Mouse (Mus musculus) thymus, postnatal 14 days (tissue): ENCODE data around the gene Arhgap15.

ENCODE experiments used
- DNase-seq: peaks from one replicate; pipeline ENCODE4 v3.0.0; 2021

The Arhgap15 gene

DNA sequence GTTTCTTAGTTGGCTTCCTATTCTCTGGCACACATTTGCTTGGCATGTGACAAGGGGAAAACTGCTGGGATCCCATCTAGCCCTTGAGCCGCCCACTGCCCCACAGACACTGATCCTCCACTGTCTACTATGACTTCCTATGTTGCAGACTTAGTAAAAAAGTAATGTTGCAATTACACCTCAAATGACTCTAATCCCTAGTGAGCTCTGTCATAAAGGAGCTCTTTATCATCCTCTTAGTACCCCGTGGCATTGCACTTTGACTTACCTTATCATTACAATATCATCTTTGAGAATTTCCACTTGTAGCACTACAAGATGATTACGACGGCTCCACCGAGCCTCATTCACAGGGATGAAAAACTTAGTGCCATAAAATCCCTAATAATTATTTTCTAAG lies 190.6 kb downstream of the Arhgap15 start:
- no peak for DNase-seq

DNA sequence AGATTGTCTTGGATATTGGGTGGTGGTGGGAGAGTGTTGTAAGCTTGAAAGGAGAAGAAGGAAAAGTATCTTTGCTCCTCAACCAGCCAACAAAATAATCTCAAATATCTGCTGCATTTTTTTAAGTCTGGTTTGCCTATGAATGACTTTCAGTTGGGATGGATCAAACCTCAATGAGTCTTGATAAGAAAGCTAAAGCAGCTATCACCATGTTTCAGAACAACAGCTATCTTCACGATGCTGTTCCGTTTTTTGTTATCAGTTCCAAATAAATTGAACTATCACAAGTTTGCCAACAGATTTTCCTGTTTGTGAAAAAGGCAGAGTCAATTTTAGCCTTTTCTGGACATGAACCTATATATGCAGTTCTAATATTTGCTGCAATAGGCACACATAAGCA lies 197.1 kb downstream of the Arhgap15 start:
- DNase-seq = no peak

DNA sequence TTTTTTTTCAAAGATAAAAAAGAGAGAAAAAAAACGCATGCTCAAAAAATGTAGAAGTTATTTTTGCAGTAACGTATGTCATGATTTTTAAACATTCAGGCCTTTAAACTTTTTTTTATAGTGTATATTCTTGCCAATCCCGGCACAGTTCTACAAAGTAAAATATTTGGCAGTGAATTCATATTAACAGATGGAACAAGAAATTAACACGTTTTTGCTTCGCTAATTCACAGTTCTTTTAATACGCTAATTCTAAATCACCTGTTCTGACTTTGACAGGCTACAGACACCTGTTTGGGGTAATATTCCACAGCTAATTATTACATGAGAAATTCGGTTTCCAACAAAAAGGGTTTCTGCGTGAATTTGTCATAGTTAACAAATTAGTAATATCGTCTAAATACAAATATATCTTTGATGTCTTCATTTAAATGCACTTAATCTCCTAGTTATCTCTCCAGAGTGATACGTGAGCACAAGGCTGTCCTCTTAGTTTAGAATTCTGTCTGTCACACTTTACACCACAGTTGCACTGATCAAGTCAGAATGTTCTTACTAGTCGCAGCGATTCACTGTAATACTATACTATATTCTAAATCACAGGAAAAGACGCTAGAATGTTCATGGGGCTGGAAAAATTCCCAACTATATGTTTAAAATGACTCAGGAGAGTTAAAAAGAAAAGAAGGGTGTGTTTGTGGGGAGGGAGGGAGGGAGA lies 201.3 kb downstream of the Arhgap15 start:
- no peak for DNase-seq

DNA sequence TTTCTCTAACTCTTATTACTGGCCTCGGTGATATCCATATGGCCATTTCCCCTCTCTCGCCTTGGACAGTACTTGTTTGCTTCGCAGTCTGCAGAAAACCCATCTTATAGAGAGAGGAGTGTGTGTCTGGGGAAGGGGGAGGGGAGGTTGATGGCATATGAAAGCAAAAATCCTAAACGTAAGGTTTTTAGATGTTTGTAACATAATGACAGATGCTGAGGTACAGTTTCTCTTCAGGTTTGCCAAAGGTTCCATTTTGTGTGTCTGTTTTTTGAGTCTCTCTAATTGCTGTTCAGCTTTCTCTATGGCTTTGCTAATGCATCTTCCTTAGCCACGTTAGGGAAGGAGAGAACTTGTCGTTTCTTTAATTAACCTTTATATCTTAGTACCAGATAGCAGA lies 202.1 kb downstream of the Arhgap15 start:
- DNase-seq = no peak

DNA sequence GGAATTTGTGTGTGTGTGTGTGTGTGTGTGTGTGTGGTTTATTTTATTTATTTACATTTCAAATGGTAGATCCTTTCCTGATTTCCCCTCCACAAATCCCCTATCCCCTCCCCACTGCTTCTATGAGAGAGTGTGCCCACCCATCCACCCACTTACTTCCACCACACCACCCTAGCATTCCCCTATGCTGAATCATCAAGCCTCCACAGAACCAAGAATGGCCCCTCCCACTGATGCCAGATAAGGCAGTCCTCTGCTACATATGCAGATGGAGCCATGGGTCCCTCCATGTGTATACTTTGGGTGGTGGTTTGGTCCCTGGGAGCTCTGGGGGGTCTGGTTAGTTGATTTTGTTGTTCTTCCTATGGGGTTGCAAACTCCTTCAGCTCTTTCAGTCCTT lies 210.6 kb downstream of the Arhgap15 start:
- DNase-seq = no peak

DNA sequence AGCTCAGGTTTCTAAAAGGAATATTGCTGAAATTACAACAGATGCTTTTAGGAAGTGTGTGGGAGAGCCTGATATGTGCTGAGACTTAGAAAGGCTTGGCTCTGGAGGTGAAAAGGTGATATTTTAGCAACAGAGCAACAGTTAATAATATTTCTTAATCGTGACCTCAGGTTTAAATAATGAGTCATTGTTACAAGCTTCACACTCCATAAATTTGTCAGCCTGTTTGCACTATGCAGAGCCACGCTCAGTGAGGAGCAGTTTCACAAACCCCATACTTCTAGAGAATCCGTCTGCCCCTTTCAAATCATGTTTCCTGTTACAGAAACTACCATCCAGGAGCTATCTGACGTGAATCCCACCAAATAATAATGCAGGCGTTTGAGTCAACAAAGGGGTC lies 213.8 kb downstream of the Arhgap15 start:
- no peak for DNase-seq

DNA sequence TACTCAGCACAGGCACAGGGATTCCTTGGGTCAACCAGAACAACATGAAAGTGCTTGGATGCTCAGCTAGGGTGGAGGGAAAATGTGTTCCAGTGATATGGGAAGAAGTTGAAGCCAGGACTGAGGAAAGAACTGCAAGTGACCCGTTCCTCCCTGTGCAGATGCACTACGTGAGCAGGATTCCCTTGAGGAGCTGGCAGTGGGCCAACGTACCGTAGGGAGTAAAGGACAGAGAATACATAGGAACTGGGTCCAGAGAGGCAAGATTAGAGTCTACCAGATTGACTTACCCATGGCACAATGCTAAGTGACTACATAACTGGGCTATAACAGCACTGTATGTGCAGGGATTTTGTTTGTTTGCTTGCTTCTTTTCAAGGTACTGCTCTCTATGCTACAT lies 220.0 kb downstream of the Arhgap15 start:
- DNase-seq = no peak

DNA sequence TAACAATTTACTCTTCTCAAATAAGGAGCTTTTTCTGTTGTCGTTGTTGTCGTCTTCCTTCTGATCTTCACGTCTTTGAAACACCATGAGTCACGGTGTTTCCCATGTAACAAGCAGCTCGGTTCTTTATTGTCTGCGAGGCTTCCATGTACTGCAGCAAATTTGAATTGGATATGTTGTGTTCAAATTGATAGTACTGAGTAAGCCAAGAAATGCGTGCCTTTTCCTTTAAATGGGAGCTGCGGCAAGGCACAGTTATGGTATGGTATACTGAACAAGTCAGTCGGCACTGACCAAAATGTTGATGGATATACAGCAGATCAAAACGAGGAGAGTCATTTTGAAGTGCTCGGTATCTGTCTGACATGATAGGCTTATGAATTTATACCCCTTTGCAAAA lies 229.1 kb downstream of the Arhgap15 start:
- DNase-seq = no peak

DNA sequence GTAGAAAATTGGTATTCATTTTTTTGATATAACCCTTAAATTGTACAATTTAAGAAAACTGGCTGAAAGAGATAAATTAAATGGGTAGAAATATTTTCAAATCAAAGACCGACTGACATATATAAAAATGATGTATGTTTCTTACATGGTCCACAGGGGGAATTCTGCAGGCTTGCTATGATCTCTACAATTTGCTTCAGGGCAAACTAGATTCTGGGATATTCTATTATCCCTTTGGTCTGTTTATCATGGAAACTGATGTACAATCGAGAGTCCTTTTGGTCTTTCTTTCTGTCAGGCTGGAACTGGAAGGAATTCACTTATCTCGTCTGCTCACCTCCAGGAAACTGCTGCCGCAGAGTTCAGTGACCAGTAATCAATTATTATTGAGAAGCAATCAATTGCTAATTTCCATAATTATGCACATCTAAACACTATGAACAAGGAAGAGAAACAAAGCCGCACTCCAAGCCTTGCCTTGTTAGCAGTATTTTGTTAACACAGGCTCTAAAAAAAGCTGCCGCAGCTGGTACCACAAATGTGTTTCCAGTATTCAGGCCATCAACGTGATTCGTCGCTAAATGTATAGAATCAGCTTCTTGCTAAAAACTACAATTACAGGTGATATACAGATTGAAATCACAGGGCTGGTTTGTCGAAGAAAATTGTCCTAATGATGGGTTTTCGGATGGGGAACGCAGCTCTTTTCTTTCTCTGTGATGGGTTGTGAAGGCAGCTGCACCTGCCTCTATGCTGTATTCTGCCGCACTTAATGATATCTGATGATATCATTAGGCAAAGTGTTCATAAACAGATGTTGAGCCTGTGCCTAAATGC lies 229.8 kb downstream of the Arhgap15 start:
- no peak for DNase-seq

DNA sequence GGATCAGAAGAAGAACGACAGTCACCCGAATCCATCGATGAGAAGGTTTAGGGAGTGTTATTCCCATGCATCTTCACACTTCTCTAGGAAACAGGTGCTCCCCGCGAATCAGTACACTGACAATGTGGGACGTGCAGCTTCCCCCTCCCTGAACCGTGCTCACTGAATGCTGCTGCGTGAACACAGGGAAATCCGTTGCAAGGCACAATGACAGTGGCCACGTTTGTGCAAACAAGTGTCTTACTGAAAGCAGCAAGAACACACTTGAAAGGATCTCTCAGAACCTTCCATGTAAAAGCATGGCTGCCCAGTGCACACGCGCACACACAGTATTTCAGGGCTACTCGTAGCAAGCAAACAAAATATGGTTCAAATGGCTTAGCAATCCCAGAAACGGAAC lies 237.4 kb downstream of the Arhgap15 start:
- no peak for DNase-seq

DNA sequence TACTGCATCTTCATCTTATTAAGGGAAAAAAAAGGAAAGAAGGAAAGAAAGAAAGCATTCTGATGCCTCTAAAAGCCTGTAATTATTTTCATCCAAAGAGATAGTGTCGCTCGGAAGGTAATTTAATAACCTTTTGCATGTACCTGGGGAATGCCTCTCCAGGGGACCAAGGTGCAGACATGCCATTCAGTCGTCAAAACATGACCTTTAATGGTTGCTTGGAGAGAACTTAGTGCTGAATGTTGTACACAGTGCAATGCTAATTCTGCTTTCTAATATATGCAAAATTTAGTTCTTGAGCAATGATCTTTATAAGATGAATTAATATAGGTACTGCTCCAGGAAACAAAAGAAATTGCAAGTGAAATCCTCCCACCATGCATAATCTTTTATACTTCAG lies 239.3 kb downstream of the Arhgap15 start:
- no peak for DNase-seq

DNA sequence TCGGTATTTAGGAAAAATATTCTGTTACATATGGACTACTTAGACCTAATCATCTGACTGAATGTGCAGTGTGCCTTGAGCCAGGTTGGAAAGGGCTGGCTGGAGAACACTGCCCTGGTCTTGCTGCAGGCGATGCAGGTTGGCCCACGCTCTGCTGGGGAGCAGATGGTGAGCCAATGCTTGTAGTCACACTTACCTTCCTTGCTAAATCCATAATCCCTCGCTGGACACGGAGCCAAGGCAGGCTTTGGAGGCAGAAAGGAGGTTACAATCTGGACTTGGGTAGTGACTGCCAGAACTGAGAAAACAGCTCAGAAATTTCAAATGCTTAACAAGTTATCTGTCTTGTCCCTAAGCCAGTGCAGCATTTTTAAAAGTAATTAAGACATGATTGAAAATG lies 241.2 kb downstream of the Arhgap15 start:
- DNase-seq = no peak

DNA sequence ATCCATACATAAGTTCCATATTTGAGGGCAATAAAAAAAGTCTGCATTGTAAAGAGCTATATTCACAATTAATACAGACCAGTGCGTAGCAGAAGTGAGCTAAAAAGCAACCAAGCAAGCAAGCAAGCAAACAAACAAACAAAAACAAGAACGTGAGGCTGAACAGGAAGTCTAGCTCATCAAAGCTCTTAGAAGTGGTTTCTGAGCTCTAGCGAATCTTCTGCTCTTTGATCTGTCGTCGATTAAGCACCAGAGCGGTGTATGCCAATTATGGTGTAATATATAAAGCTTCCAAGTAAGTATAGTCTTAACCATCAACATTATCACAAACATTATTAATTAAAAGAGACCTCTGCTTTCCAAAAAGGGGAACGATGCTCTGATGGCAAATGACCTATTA lies 243.9 kb downstream of the Arhgap15 start:
- DNase-seq = no peak

DNA sequence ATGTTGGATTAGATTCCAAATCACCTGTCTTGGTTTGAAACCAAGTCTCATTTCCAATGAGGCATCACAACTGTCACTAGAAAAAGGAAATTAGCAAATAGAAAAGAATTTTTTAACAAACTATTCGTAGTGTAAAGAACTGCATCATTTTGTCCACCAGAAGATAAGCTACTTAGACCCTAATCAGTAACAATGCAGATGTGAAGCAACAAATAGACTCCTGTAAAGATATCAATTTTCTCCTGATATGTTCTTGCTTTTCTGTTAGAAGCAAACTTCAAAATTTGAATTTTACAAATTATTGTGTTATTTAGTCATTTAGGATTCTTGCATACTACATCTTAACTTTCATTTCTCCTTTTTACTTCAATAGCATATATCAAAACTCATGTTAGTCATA lies 253.8 kb downstream of the Arhgap15 start:
- DNase-seq = no peak

DNA sequence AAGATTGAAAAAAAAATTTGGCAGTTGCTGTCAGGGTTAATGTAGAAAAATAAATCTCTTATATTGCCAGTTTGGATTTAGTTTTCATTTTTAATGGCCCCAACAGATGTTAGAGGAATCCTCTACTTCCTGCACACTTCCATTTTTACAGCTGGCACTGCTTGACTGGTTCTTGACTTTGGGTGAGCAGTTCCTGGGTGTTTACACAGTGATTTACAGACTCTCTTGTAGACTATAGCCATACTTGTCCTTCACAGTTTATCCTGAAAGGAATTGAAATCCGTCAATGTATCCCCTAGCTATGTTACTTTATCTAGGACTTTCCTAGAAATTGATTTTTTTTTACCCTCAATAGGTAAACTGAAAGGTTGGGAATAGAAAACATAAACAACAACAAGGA lies 261.6 kb downstream of the Arhgap15 start:
- DNase-seq = no peak

DNA sequence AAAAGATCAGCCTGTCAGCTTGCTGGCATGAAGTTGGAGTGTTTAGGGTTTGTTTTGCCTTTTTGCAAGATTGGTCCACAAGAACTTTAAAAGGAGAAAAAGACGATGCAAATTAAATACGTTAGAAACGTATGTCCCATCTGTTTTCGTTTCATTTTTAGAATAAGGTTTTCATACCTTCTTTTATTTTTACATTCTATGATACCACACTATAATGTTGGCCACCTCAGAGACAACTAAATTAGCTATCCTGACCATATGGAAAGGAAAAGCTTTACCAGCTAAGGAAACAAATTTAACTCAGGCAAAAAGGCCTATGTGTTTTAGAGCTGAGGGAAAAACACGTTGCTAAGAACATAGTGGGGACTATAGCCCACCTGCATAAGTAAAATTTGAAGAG lies 264.8 kb downstream of the Arhgap15 start:
- no peak for DNase-seq

DNA sequence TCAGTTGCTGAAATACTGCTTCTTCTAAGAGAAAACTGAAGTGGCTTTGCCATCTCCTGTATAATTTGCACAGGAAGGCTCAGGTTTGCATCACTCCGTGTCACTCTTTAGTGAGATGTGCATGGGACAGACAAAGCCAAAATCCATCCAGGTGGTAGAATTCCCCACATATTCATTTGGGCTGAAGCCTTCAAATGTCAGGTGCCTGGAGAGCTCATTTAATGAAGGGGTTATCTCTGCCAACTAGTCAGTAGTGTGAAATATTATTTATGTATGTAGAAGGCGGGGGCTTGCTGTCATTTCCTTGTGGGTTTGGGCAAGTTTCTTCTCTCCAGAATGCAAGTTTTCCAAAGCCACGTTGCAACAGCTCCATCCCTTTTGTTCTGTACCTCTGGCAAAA lies 268.1 kb downstream of the Arhgap15 start:
- DNase-seq = no peak

DNA sequence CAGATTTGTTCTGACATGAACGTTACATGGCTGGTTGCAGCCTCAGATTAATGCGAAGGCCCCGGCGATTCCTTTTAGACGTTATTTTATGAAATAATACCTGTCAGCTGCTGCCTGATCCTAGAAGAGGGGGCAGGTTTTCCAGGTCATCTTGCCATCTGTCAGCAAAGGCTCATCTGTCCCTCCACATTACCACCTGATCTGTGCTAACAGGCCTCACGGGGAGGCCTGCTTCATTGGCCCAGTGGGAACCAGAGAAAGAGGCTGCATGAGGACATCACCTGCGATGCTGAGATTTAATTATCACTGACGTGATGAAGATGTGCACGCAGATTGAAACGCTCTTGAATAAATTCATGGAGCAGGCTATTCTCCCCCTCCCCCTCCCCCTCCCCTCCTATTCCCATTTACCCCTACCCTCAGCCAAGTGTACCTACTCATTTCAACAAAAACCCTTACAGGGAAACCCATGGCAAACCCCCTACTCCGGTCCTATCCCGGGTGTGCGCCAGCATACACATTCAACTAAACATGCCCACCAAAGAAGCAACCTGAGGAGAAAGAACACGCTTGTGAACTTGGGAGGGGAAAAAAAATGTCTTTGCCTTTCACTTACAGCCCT lies 268.9 kb downstream of the Arhgap15 start:
- no peak for DNase-seq

DNA sequence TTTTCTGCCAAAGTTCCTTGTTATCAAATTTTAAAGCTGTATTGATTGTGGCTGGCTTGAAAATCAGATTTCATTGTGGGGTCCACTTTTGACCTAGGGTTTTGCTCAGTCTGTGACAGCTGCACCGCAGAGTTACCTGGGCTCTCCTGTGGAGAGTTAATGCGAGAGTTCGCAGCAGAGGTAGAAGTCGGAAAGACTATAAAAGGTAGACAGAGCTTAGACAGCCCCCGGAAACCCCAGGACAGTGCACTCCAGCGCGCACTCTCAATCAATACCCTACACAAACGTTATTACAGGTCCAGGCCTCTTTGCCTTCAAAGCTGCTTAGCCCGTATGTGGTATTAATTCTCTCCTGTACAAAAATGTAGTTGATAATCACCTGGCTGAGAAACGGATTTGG lies 269.4 kb downstream of the Arhgap15 start:
- DNase-seq = no peak

DNA sequence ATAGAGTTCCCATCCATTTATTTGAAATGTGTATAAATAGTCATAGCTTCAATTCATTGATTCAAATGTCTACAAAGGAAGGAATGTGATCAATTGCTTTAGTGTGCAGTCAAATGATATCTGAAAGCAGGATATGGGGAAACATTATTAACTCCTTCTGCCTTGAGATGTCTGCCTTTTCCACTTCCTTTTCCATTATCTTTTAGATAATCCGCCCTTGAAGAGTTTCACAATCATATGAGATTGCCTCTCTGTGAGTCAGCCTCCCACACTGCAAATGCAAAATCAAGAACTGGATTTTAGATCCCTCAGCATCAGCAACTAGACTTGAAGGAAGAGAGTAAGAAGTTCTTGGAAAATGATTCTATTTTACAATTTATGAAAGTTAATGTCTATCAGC lies 276.1 kb downstream of the Arhgap15 start:
- no peak for DNase-seq

DNA sequence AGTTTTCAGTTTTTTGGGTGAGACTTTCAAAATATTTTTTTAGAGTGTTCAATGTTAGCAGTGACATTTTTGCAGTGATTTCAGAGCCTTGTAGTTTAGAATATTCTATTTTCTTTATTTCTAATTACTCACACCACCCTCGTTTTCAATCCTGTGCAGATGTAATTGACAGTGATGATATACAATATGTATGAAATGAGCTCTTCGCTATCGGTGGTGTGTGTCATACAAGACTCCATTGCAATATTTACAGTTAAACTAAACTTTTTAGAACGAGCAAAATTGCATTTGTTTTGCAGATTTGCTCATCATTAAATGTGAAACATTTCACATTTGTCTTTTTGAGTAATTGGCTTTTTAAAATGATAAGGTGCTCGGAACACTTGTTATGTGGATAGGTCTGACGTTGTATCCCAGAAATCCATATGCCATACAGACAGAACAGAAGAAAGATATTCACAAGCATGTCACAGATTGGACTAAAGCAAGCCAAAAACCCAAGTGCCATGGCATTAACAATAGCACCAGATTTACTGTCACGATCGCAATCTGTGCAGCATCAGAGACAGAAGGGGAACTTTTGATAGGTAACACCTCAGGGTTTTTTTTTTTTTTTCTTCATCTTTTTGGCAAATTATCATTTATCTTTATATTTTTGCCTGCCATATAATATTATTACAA lies 280.6 kb downstream of the Arhgap15 start:
- no peak for DNase-seq

DNA sequence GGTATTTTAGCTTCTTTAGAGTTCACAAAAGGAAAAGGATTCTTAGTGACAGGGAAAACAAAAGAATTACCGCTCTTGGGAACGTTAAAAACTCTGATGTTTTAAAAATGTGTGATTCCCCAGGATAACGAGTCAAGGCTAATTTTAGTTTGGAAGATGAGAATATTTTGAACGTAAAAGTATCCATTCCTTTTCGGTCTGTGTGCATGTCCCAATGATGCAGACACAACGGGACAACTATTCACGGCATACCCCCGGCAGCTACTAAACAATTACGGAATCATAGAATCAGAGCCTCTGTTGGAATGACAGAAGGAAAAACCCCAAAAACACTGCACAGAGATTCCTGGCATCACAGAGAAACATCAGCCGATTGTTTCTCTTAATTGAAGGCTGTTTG lies 281.2 kb downstream of the Arhgap15 start:
- DNase-seq = no peak

DNA sequence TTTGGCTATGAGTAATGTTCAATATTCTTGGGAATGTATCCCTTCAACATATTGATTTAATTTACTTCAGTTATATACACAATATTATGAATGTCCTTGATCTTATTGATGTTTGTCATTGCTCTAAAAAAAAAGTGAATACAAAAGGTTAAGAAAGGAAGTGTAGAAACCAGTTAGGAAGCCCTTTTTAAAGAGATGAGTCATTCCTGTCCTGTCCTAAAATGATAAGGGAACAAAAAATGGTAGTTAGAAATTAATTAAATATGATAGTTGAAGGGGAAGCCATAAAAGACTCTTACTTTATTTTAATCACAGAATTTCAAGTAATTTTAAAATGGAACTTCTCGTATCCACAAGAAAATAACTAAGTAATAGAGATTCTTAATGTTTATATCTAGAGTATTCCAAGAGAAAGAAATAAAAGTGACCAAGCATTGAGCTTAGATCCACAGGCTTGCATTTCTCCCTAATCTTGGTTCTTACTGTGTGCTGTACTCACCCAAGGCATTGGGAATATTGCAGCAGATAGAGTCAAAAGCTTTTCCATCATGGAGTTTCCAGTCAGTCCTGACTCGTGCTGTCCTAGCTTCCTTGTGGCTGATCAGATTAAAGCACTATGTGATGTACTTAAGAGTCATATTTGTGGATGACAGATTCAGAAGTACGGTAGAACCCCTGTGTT lies 291.0 kb downstream of the Arhgap15 start:
- DNase-seq = no peak
